Mouse (Mus musculus): Measurements from ENCODE around the gene Cdc42bpg. TPM values are rescaled to one million over a fixed set of nuclear protein-coding genes. Genes with fewer than 3 reads are reported as not detected.

Gene Cdc42bpg
- polyA plus RNA-seq, 1 experiment from 2014 or later = 0.58 TPM

DNA sequence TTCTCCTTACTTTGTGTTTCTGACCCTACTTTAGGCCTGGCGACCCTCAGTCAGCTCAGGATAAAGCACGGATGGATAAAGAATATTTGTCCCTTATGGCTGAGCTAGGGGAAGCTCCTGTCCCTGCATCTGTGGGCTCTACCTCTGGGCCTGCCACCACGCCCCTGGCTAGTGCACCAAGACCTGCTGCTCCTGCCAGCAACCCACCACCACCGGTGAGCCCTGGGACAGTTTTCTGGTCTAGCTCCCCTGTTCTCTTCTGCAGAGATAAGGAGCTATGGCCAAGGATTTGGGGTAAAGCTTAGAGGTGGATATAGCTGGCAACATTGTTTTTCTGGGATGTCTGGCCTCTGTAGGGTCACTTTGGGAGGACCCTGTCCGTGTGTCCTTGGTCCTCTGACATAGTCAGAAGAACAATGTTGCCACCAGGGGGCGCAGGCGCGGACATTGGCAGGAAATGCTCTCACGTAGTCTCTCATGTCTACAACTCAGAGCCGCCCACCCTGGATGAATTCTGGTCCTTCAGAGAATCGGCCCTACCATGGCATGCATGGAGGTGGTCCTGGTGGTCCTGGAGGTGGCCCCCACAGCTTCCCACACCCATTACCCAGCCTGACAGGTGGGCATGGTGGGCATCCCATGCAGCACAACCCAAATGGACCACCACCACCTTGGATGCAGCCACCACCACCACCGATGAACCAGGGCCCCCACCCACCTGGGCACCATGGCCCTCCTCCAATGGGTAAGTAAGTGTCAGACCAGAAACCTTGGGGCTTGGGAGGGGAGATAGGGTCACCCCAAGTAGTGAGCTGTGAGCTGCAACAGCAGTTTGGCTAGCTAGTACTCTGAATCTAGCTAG lies 67.5 kb downstream of the Cdc42bpg start:
- peak; percentile 35; the same call in 1 of the 2 replicates for ATAC-seq (ENCODE audit: insufficient read depth, low FRiP score, low TSS enrichment)
- Histone ChIP-seq H3K36me3 (ENCODE audit: control insufficient read depth, insufficient read depth, low read length) (peaks cover 63% of the 10 kb centered on the region), H3K4me1 (ENCODE audit: control insufficient read depth, insufficient read depth, low read length) (no peaks in the 10 kb centered on the region), H3K4me3 (ENCODE audit: low read depth, low read length) (no peak overlapping the region), H3K4me2 (ENCODE audit: low read depth) (no peak overlapping the region), H3K9ac (ENCODE audit: low read length) (no peak overlapping the region), H3K27ac (ENCODE audit: low read depth, low read length) (no peak overlapping the region), H3K9me3 (ENCODE audit: control insufficient read depth, low read length) (no peaks in the 10 kb centered on the region), H3K27me3 (ENCODE audit: control insufficient read depth, insufficient read depth, low read length) (no peaks in the 10 kb centered on the region)
- 75% methylated on average over 12 of the region's 12 CpGs for WGBS
- DNase-seq (ENCODE audit: low spot score) = peak; percentile 79

DNA sequence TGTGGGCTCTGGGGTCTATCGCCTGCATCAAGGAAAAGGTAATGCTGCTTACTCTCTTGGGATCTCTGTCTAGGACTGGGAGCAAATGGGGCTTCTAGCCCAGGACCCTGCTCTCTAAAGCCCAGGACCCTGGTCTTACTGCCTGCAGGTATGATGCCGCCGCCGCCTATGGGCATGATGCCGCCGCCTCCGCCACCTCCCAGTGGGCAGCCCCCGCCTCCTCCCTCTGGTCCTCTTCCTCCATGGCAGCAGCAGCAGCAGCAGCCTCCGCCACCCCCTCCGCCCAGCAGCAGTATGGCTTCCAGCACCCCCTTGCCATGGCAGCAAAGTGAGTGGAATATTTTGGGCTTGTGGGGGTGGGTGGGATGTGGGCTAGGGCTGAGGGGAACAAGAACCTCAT lies 68.3 kb downstream of the Cdc42bpg start:
- H3K9me3 ChIP-seq (ENCODE audit: control insufficient read depth, low read length) = no peaks in the 10 kb centered on the region
- no peaks in the 10 kb centered on the region for H3K4me1 ChIP-seq (ENCODE audit: control insufficient read depth, insufficient read depth, low read length)
- H3K27ac ChIP-seq (ENCODE audit: low read depth, low read length) = no peak overlapping the region
- no peak overlapping the region for H3K4me2 ChIP-seq (ENCODE audit: low read depth)
- no peak overlapping the region for H3K9ac ChIP-seq (ENCODE audit: low read length)
- no peak for DNase-seq (ENCODE audit: low spot score)
- H3K27me3 ChIP-seq (ENCODE audit: control insufficient read depth, insufficient read depth, low read length) = no peaks in the 10 kb centered on the region
- no peak overlapping the region for H3K4me3 ChIP-seq (ENCODE audit: low read depth, low read length)
- WGBS = 95% methylated on average over 10 of the region's 10 CpGs
- peaks cover 61% of the 10 kb centered on the region for H3K36me3 ChIP-seq (ENCODE audit: control insufficient read depth, insufficient read depth, low read length)
- no peak for ATAC-seq (ENCODE audit: insufficient read depth, low FRiP score, low TSS enrichment)

MicroRNAs within 50 kb of the gene (microRNA counts, 519-probe panel; counts per million panel counts)
- microRNA mmu-miR-192 = 1,329 counts per million, percentile 58 among the panel's probes with 10 or more counts

Small RNAs within 50 kb of the gene (microRNA-seq; reads per million reads assigned to microRNA genes)
- gene Mir192 (74.7 reads per million, percentile 46 among the genes with 10 or more reads in this experiment), gene Mir194-2 (60.9 reads per million, percentile 42 among the genes with 10 or more reads in this experiment), gene Mir6989 (not detected)

Other genes starting within 250 kb of the Cdc42bpg start
- gene Mrpl49, start 248.7 kb upstream of the Cdc42bpg start, polyA plus RNA-seq (2014; fragmentation: Nextera tagmentation; extraction: Ambion mirVana) = 81.9 and 84.8 TPM in 2 replicates
- 789 and 790 TPM in 2 replicates for gene Fau, start 248.6 kb upstream of the Cdc42bpg start, polyA plus RNA-seq (2014; fragmentation: Nextera tagmentation; extraction: Ambion mirVana)
- 36.7 and 40.0 TPM in 2 replicates for gene Znhit2, start 245.3 kb upstream of the Cdc42bpg start, polyA plus RNA-seq (2014; fragmentation: Nextera tagmentation; extraction: Ambion mirVana)
- 39.6 and 42.9 TPM in 2 replicates for gene Tm7sf2, start 238.1 kb upstream of the Cdc42bpg start, polyA plus RNA-seq (2014; fragmentation: Nextera tagmentation; extraction: Ambion mirVana)
- 59.1 and 61.2 TPM in 2 replicates for gene Vps51, start 229.2 kb upstream of the Cdc42bpg start, polyA plus RNA-seq (2014; fragmentation: Nextera tagmentation; extraction: Ambion mirVana)
- not detected in 2 replicates for gene Tmem262, start 226.4 kb upstream of the Cdc42bpg start, polyA plus RNA-seq (2014; fragmentation: Nextera tagmentation; extraction: Ambion mirVana)
- gene Gm28374, start 224.2 kb upstream of the Cdc42bpg start, polyA plus RNA-seq (2014; fragmentation: Nextera tagmentation; extraction: Ambion mirVana) = 0.88 and 1.3 TPM in 2 replicates
- gene Zfpl1, start 221.5 kb upstream of the Cdc42bpg start, polyA plus RNA-seq (2014; fragmentation: Nextera tagmentation; extraction: Ambion mirVana) = 74.3 and 76.8 TPM in 2 replicates
- 46.0 and 48.4 TPM in 2 replicates for gene Cdca5, start 221.5 kb upstream of the Cdc42bpg start, polyA plus RNA-seq (2014; fragmentation: Nextera tagmentation; extraction: Ambion mirVana)
- gene AC131692.1, start 212.0 kb upstream of the Cdc42bpg start, polyA plus RNA-seq (2014; fragmentation: Nextera tagmentation; extraction: Ambion mirVana) = not detected in 2 replicates
- gene Naaladl1, start 200.7 kb upstream of the Cdc42bpg start, polyA plus RNA-seq (2014; fragmentation: Nextera tagmentation; extraction: Ambion mirVana) = 0.53 and 0.77 TPM in 2 replicates
- 62.6 and 66.1 TPM in 2 replicates for gene Sac3d1, start 187.8 kb upstream of the Cdc42bpg start, polyA plus RNA-seq (2014; fragmentation: Nextera tagmentation; extraction: Ambion mirVana)
- gene Snx15, start 178.2 kb upstream of the Cdc42bpg start, polyA plus RNA-seq (2014; fragmentation: Nextera tagmentation; extraction: Ambion mirVana) = 34.5 and 36.9 TPM in 2 replicates
- not detected in 2 replicates for gene Batf2, start 165.5 kb upstream of the Cdc42bpg start, polyA plus RNA-seq (2014; fragmentation: Nextera tagmentation; extraction: Ambion mirVana)
- 82.6 and 95.1 TPM in 2 replicates for gene Arl2, start 164.9 kb upstream of the Cdc42bpg start, polyA plus RNA-seq (2014; fragmentation: Nextera tagmentation; extraction: Ambion mirVana)
- not detected in 2 replicates for gene Majin, start 122.1 kb upstream of the Cdc42bpg start, polyA plus RNA-seq (2014; fragmentation: Nextera tagmentation; extraction: Ambion mirVana)
- 0.44 and 0.87 TPM in 2 replicates for gene Gpha2, start 80.1 kb upstream of the Cdc42bpg start, polyA plus RNA-seq (2014; fragmentation: Nextera tagmentation; extraction: Ambion mirVana)
- gene Ppp2r5b, start 70.6 kb upstream of the Cdc42bpg start, polyA plus RNA-seq (2014; fragmentation: Nextera tagmentation; extraction: Ambion mirVana) = 47.4 and 61.2 TPM in 2 replicates
- 13.3 and 13.8 TPM in 2 replicates for gene Atg2a, start 64.8 kb upstream of the Cdc42bpg start, polyA plus RNA-seq (2014; fragmentation: Nextera tagmentation; extraction: Ambion mirVana)
- gene Ehd1, start 29.7 kb upstream of the Cdc42bpg start, polyA plus RNA-seq (2014; fragmentation: Nextera tagmentation; extraction: Ambion mirVana) = 71.9 and 82.2 TPM in 2 replicates
- 59.5 and 66.1 TPM in 2 replicates for gene Men1, start 28.5 kb downstream of the Cdc42bpg start, polyA plus RNA-seq (2014; fragmentation: Nextera tagmentation; extraction: Ambion mirVana)
- 10.0 and 13.6 TPM in 2 replicates for gene Map4k2, start 34.7 kb downstream of the Cdc42bpg start, polyA plus RNA-seq (2014; fragmentation: Nextera tagmentation; extraction: Ambion mirVana)
- 214 and 224 TPM in 2 replicates for gene Sf1, start 57.2 kb downstream of the Cdc42bpg start, polyA plus RNA-seq (2014; fragmentation: Nextera tagmentation; extraction: Ambion mirVana)
- gene Pygm, start 77.9 kb downstream of the Cdc42bpg start, polyA plus RNA-seq (2014; fragmentation: Nextera tagmentation; extraction: Ambion mirVana) = 4.4 and 6.0 TPM in 2 replicates
- gene Rasgrp2, start 92.9 kb downstream of the Cdc42bpg start, polyA plus RNA-seq (2014; fragmentation: Nextera tagmentation; extraction: Ambion mirVana) = 17.6 and 20.3 TPM in 2 replicates
- gene Nrxn2, start 112.3 kb downstream of the Cdc42bpg start, polyA plus RNA-seq (2014; fragmentation: Nextera tagmentation; extraction: Ambion mirVana) = 13.4 and 14.5 TPM in 2 replicates
- not detected in 2 replicates for gene Slc22a12, start 236.6 kb downstream of the Cdc42bpg start, polyA plus RNA-seq (2014; fragmentation: Nextera tagmentation; extraction: Ambion mirVana)

Measured in neural tube, embryonic 11.5 days (tissue).